ENCODE assay signal across 8 mouse cellular contexts in the genomic region with DNA sequence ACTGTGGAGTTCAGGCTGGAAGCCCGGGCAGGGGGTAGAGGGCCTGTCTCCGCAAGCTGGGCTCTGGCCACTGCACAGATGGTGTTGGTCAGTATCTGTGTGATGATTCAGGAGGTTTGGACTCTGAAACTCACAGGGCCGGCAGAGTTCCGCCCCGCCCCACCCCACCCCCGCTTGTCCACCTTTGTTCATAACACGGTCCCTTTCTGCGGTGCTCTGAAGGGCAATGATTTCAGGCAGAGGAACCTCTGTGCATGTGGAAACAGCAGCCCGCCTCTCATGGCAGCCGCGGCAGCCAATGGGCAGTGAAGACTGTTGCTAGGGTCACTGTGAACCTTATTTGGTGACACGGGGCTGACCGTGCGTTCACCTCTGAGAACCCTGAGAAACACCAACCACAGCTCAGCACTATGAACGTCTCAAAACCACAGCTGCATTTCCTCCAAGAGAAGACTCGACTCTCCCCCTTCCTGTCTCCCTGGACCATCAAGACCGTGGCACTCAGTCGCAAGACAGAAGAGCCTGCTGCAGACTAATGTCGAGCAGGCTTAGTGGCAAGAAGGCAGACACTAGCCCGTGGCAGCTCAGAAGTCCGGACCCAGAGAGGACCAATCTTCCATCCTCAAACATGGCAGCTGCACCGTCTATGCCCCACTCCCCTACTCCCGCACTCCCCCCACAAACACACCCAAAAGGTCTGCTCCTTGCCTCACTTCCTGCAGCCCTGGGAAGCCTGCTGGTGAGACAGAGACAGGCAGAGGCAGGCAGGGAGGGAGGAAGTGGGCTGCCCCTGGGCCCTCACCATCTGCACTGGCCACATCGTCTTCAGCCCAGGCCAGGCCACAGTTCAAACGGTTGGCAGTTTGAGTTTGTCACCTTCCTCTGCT. TPM values are rescaled to one million over a fixed set of nuclear protein-coding genes. Genes with fewer than 3 reads are reported as not detected.
DNase-seq lines count a peak whose midpoint lies in the region; ATAC-seq and TF ChIP-seq lines count a peak whose summit lies in the region.

No protein-coding gene starts in this region.

- no peak for TF ChIP-seq CTCF in bone marrow macrophage, adult 2 months (IDR thresholded peaks at IDR 0.05; ENCODE audit: low read depth, low read length)
- peak; percentile 48 for TF ChIP-seq CTCF in liver, adult 2 months (IDR thresholded peaks at IDR 0.05; ENCODE audit: low read depth, low read length)

- intact Hi-C loops in heart, postnatal 14 days (cut with DNase I) = no loop called here

- H3K79me2 ChIP-seq in liver, adult 2 months (ENCODE audit: control insufficient read depth, insufficient read depth, low read length) = no peaks in the 10 kb centered on the region

- DNase-seq in gastrocnemius, postnatal 10 days = peak; percentile 34
- DNase-seq in gastrocnemius, postnatal 4 days (ENCODE audit: low spot score in 2 of 2) = no peak
- DNase-seq in heart, postnatal 14 days = peak; percentile 40 to 44
- DNase-seq in liver, adult 2 months (ENCODE audit: extremely low read depth, low read depth, low spot score) = peak; percentile 98
- DNase-seq in neural tube, embryonic 11.5 days (ENCODE audit: low spot score) = no peak
- no peak for DNase-seq in frontal cortex, postnatal 36 days (ENCODE audit: low spot score in 2 of 2)
- no peak for DNase-seq in layer of hippocampus, postnatal 10 days (ENCODE audit: low spot score in 2 of 2)

- 4% methylated on average over 25 of the region's 25 CpGs for whole genome bisulfite sequencing in liver, adult 2 months
- WGBS in neural tube, embryonic 11.5 days = 69% methylated on average over 25 of the region's 25 CpGs

- no peaks in the 10 kb centered on the region for H3K27me3 ChIP-seq in liver, adult 2 months (ENCODE audit: control insufficient read depth, insufficient read depth, low read length)
- H3K27me3 ChIP-seq in neural tube, embryonic 11.5 days (ENCODE audit: control insufficient read depth, insufficient read depth, low read length) = no peaks in the 10 kb centered on the region

- H3K4me3 ChIP-seq in bone marrow macrophage, adult 2 months (ENCODE audit: insufficient read depth, low read length) = peak overlapping the region; percentile 45
- H3K4me3 ChIP-seq in liver, adult 2 months (ENCODE audit: insufficient read depth, low read depth, low read length) = peak overlapping the region; percentile 9; the same call in 1 of the 2 replicates
- no peak overlapping the region for H3K4me3 ChIP-seq in neural tube, embryonic 11.5 days (ENCODE audit: low read depth, low read length)

- H3K9me3 ChIP-seq in neural tube, embryonic 11.5 days (ENCODE audit: control insufficient read depth, low read length) = no peaks in the 10 kb centered on the region

- no peak for TF ChIP-seq POLR2A in bone marrow macrophage, adult 2 months (IDR thresholded peaks at IDR 0.05; ENCODE audit: borderline replicate concordance, low read depth, low read length)
- TF ChIP-seq POLR2A in liver, adult 2 months (IDR thresholded peaks at IDR 0.05; ENCODE audit: extremely low read depth, insufficient read depth, low read length) = 0 out of 2 replicates have a peak, but pooled peaks have one; percentile 52

- H3K4me2 ChIP-seq in neural tube, embryonic 11.5 days (ENCODE audit: low read depth) = no peak overlapping the region

- peaks cover 27% of the 10 kb centered on the region for H3K4me1 ChIP-seq in bone marrow macrophage, adult 2 months (ENCODE audit: control insufficient read depth, insufficient read depth, low read length)
- H3K4me1 ChIP-seq in liver, adult 2 months (ENCODE audit: control insufficient read depth, insufficient read depth, low read length) = peaks cover 45% of the 10 kb centered on the region
- peaks cover 3% of the 10 kb centered on the region; the same call in 1 of the 2 replicates for H3K4me1 ChIP-seq in neural tube, embryonic 11.5 days (ENCODE audit: control insufficient read depth, insufficient read depth, low read length)

- no peak for ATAC-seq in neural tube, embryonic 11.5 days (ENCODE audit: insufficient read depth, low FRiP score, low TSS enrichment)

- peak overlapping the region; percentile 93 for H3K27ac ChIP-seq in bone marrow macrophage, adult 2 months (ENCODE audit: insufficient read depth, low read depth, low read length)
- peak overlapping the region; percentile 89 for H3K27ac ChIP-seq in liver, adult 2 months (replicated peaks; ENCODE audit: insufficient read depth, low read depth, low read length)
- H3K27ac ChIP-seq in neural tube, embryonic 11.5 days (ENCODE audit: low read depth, low read length) = no peak overlapping the region

- no peaks in the 10 kb centered on the region for H3K36me3 ChIP-seq in liver, adult 2 months (ENCODE audit: control insufficient read depth, insufficient read depth, low read length)
- no peaks in the 10 kb centered on the region for H3K36me3 ChIP-seq in neural tube, embryonic 11.5 days (ENCODE audit: control insufficient read depth, insufficient read depth, low read length)

- H3K9ac ChIP-seq in liver, adult 2 months (ENCODE audit: low read depth, low read length) = peak overlapping the region; percentile 15
- H3K9ac ChIP-seq in neural tube, embryonic 11.5 days (ENCODE audit: low read length) = peak overlapping the region; percentile 5; the same call in 1 of the 2 replicates

RNA-seq across cellular contexts. Expression of gene Gm17334, which starts 21.9 kb away (rescaled TPM):
- under 1 TPM; 0.26 to 0.70 TPM for total RNA-seq in gastrocnemius, postnatal 10 days (2021)
- total RNA-seq in gastrocnemius, postnatal 4 days (2021) = under 1 TPM; 0.31 to 0.32 TPM
- polyA plus RNA-seq in bone marrow macrophage, adult 2 months (2012; ENCODE audit: insufficient read depth, insufficient read length, missing spikeins) = not detected in 2 replicates
- total RNA-seq in heart, postnatal 14 days (2021) = not detected
- not detected in 2 replicates for total RNA-seq in liver, adult 2 months (2014; rRNA removed)
- 0.16 TPM in 1 of 2 replicates, not detected in the other for polyA plus RNA-seq in liver, adult 2 months (2012; rRNA removed)
- not detected in 2 replicates for polyA plus RNA-seq in neural tube, embryonic 11.5 days (2014; fragmentation: Nextera tagmentation; extraction: Ambion mirVana)
- total RNA-seq in layer of hippocampus, postnatal 10 days (2021) = not detected

RNA-seq across cellular contexts. Expression of gene Irf1, which starts 25.1 kb away (rescaled TPM):
- total RNA-seq in gastrocnemius, postnatal 10 days (2021) = 10 to 100 TPM in 1 of 2 experiments, 1 to 10 TPM in 1; 9.4 to 13.7 TPM
- 10 to 100 TPM; 16.1 to 17.0 TPM for total RNA-seq in gastrocnemius, postnatal 4 days (2021)
- 84.8 and 89.6 TPM in 2 replicates for polyA plus RNA-seq in bone marrow macrophage, adult 2 months (2012; ENCODE audit: insufficient read depth, insufficient read length, missing spikeins)
- total RNA-seq in heart, postnatal 14 days (2021) = 10 to 100 TPM; 18.4 to 19.5 TPM
- 37.5 and 44.2 TPM in 2 replicates for total RNA-seq in liver, adult 2 months (2014; rRNA removed)
- 27.9 and 43.0 TPM in 2 replicates for polyA plus RNA-seq in liver, adult 2 months (2012; rRNA removed)
- polyA plus RNA-seq in neural tube, embryonic 11.5 days (2014; fragmentation: Nextera tagmentation; extraction: Ambion mirVana) = 4.0 and 4.3 TPM in 2 replicates
- 1 to 10 TPM; 5.1 to 5.7 TPM for total RNA-seq in layer of hippocampus, postnatal 10 days (2021)

Comparison
In these comparisons a context has a peak if more than half of its experiments do, and no peak if none do; other contexts are left out.
1. DNase-seq: peak in gastrocnemius, postnatal 10 days (single experiment), heart, postnatal 14 days (2 of 2) and liver, adult 2 months (single experiment); none in gastrocnemius, postnatal 4 days (0 of 2), neural tube, embryonic 11.5 days (single experiment), frontal cortex, postnatal 36 days (0 of 2) and layer of hippocampus, postnatal 10 days (0 of 2).